Mouse (Mus musculus) forebrain, embryonic 10.5 days (tissue): ENCODE measurements around the gene Kif17. TPM values are rescaled to one million over a fixed set of nuclear protein-coding genes. Genes with fewer than 3 reads are reported as not detected.

Experiments used
- DNase-seq: peaks from one replicate; pipeline ENCODE4 v3.0.0-alpha.2; 2017; ENCODE audit warnings: low spot score; ENCODE audit errors: extremely low spot score
- H3K27ac ChIP-seq: fragments of 300-500 bp; sonication (generic); 2 replicates; pipeline ENCODE4 v1.5.1; 2016; ENCODE audit warnings: mild to moderate bottlenecking
- H3K27me3 ChIP-seq: fragments of 300-500 bp; sonication (generic); 2 replicates; pipeline ENCODE4 v1.6.1; 2016; ENCODE audit warnings: mild to moderate bottlenecking; ENCODE audit not compliant: poor library complexity, severe bottlenecking
- H3K36me3 ChIP-seq: fragments of 300-500 bp; sonication (generic); replicated peaks from 2 replicates; pipeline ENCODE4 v1.6.1; 2016; ENCODE audit warnings: mild to moderate bottlenecking, moderate library complexity
- H3K4me1 ChIP-seq: fragments of 300-500 bp; sonication (generic); 2 replicates; pipeline ENCODE4 v1.6.1; 2016
- H3K4me3 ChIP-seq: fragments of 300-500 bp; sonication (generic); 2 replicates; pipeline ENCODE4 v1.5.1; 2016; ENCODE audit warnings: mild to moderate bottlenecking, moderate library complexity
- H3K9me3 ChIP-seq: fragments of 300-500 bp; sonication (generic); 2 replicates; pipeline ENCODE4 v1.6.1; 2016; ENCODE audit warnings: mild to moderate bottlenecking, moderate library complexity
- whole genome bisulfite sequencing: fragments of 180-500 bp; shearing (Covaris S2); methylation state at CpG from one replicate; pipeline ENCODE4 v1.1.7; 2016; 5-methylcytosine and 5-hydroxymethylcytosine counted together
- polyA plus RNA-seq: library from polyadenylated mRNA; unstranded; fragments of >200 nt; fragmentation: Nextera tagmentation; extraction: Ambion mirVana; gene quantifications from 2 replicates; pipeline ENCODE4 v1.2.1, GENCODE M21; 2016

The Kif17 gene
- polyA plus RNA-seq, 1 experiment from 2014 or later, result 0.25 TPM

GRCm38 (mm10) chr4:138307739-138308138 lies 57.5 kb downstream of the Kif17 start:
- Histone ChIP-seq H3K4me1 (peaks cover 27% of the 10 kb centered on the region), H3K27ac (no peak overlapping the region), H3K9me3 (no peaks in the 10 kb centered on the region), H3K27me3 (no peaks in the 10 kb centered on the region), H3K4me3 (no peak overlapping the region), H3K36me3 (peaks cover 65% of the 10 kb centered on the region)
- DNase-seq, result no peak
- WGBS, result 94% methylated on average over 12 of the region's 12 CpGs

DNA sequence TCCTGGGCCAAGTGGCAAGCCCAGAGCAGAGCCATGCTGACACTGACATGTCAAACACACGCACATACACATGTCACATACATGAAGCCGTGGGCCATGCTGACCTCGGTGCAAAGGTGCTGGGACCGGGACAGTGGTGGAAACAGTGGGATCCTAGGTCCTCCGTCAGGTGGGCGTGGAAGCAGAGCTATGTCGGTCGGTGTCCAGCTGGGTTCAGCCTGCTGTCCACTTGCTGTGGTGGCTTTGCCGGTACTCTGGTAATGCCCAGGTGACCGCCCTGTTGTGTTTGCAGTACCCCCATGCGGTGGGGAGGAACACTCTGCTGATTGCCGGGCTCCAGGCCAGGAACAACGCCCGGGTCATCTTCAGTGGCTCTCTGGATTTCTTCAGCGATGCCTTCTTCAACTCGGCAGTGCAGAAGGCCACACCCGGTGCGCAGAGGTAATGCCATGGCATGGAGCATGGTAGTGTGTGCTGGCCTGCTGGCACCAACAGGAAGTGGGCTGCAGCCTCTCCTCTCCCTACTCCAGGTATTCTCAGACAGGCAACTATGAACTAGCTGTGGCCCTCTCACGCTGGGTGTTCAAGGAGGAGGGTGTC lies 60.2 kb downstream of the Kif17 start:
- Histone ChIP-seq H3K9me3 (no peaks in the 10 kb centered on the region), H3K27me3 (no peaks in the 10 kb centered on the region), H3K4me1 (peaks cover 10% of the 10 kb centered on the region), H3K36me3 (peaks cover 91% of the 10 kb centered on the region), H3K27ac (no peak overlapping the region), H3K4me3 (no peak overlapping the region)
- no peak for DNase-seq
- WGBS, result 96% methylated on average over 19 of the region's 19 CpGs

- Histone ChIP-seq H3K9me3 (no peaks in the 10 kb centered on the region), H3K4me3 (no peak overlapping the region), H3K27ac (no peak overlapping the region), H3K27me3 (no peaks in the 10 kb centered on the region), H3K36me3 (peaks cover 100% of the 10 kb centered on the region), H3K4me1 (0 out of 2 replicates have a peak, but pooled peaks cover under 1% of the 10 kb centered on the region)
- DNase-seq, result no peak
- 68% methylated on average over 8 of the region's 8 CpGs for WGBS
These were observed 61.4 kb downstream of the Kif17 start for GRCm38 (mm10) chr4:138311595-138311994.

DNA sequence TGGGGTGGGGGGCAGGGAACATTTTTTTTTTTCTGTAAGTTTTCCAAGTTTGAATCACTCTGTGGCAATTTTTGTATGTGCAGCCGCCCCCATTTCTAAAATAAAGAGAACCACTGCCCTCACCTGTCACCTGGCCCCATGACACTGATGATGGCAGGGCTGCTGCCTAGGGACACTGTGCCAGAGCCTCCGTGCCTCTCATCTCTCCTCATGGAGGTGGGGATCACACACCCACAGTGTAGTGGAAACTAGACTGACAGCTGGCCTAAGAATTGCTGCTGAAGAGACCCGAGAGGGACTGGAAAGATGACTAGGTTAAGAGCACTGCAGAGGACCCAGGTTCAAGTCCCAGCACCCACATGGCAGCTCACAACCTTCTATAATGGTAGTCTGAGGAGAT lies 61.9 kb downstream of the Kif17 start:
- H3K4me3 ChIP-seq, result no peak overlapping the region
- no peak overlapping the region for H3K27ac ChIP-seq
- no peaks in the 10 kb centered on the region for H3K9me3 ChIP-seq
- DNase-seq, result no peak
- H3K27me3 ChIP-seq, result no peaks in the 10 kb centered on the region
- peaks cover 100% of the 10 kb centered on the region for H3K36me3 ChIP-seq
- WGBS, result 92% methylated on average over 3 of the region's 3 CpGs
- no peaks in the 10 kb centered on the region for H3K4me1 ChIP-seq

DNA sequence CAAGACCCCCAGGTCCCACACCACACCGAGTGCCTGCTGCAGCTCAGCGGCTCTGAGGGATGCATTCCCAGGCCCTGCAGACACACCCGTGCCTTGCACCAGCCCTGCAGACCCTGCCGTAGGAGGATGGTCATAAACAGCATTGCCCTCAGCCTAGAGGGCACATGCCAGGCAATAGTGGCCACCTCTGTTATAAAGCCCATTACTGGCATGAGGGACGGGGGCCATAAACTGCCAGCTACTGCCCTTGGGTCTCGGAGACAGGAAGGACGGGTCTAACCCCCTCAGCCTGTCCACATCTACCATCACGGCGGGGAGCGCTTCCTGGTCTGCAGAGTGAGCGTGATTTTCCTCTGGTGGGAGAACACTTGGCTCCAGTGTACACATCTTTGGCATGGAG lies 62.8 kb downstream of the Kif17 start:
- DNase-seq, result no peak
- Histone ChIP-seq H3K9me3 (no peaks in the 10 kb centered on the region), H3K36me3 (peaks cover 92% of the 10 kb centered on the region), H3K4me3 (no peak overlapping the region), H3K27me3 (no peaks in the 10 kb centered on the region), H3K27ac (no peak overlapping the region), H3K4me1 (no peaks in the 10 kb centered on the region)
- 92% methylated on average over 11 of the region's 11 CpGs for WGBS

GRCm38 (mm10) chr4:138313795-138314194 lies 63.6 kb downstream of the Kif17 start:
- Histone ChIP-seq H3K36me3 (peaks cover 84% of the 10 kb centered on the region), H3K4me3 (no peak overlapping the region), H3K27ac (no peak overlapping the region), H3K4me1 (no peaks in the 10 kb centered on the region), H3K27me3 (no peaks in the 10 kb centered on the region), H3K9me3 (no peaks in the 10 kb centered on the region)
- DNase-seq, result no peak
- 91% methylated on average over 4 of the region's 4 CpGs for WGBS

- 0 out of 2 replicates have a peak, but pooled peaks cover 3% of the 10 kb centered on the region for H3K4me1 ChIP-seq
- no peak overlapping the region for H3K4me3 ChIP-seq
- H3K27ac ChIP-seq, result no peak overlapping the region
- WGBS, result 70% methylated on average over 9 of the region's 9 CpGs
- H3K36me3 ChIP-seq, result peaks cover 69% of the 10 kb centered on the region
- no peak for DNase-seq
- H3K9me3 ChIP-seq, result no peaks in the 10 kb centered on the region
- H3K27me3 ChIP-seq, result no peaks in the 10 kb centered on the region
These were observed 65.5 kb downstream of the Kif17 start for GRCm38 (mm10) chr4:138315781-138316180.

DNA sequence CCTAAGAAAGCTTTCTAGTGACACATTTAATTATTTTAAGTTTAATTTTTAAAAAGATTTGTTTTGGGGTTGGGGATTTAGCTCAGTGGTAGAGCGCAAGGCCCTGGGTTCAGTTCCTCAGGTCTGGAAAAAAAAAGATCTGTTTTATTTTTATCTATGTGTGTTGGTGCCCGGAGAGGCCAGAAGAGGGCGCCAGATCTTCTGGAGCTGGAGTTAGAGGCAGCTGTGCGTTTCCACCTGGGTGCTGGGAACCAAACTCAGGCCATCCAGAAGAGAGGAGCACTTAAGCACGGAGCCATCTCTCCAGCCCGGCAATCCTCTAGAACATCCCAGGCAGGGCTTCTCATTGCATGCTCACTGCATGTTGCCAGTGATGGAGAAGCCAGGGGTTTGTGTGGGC lies 66.1 kb downstream of the Kif17 start:
- no peak for DNase-seq
- Histone ChIP-seq H3K27me3 (no peaks in the 10 kb centered on the region), H3K9me3 (no peaks in the 10 kb centered on the region), H3K4me3 (no peak overlapping the region), H3K27ac (no peak overlapping the region), H3K4me1 (peaks cover 7% of the 10 kb centered on the region), H3K36me3 (peaks cover 63% of the 10 kb centered on the region)
- 85% methylated on average over 6 of the region's 6 CpGs for WGBS

DNA sequence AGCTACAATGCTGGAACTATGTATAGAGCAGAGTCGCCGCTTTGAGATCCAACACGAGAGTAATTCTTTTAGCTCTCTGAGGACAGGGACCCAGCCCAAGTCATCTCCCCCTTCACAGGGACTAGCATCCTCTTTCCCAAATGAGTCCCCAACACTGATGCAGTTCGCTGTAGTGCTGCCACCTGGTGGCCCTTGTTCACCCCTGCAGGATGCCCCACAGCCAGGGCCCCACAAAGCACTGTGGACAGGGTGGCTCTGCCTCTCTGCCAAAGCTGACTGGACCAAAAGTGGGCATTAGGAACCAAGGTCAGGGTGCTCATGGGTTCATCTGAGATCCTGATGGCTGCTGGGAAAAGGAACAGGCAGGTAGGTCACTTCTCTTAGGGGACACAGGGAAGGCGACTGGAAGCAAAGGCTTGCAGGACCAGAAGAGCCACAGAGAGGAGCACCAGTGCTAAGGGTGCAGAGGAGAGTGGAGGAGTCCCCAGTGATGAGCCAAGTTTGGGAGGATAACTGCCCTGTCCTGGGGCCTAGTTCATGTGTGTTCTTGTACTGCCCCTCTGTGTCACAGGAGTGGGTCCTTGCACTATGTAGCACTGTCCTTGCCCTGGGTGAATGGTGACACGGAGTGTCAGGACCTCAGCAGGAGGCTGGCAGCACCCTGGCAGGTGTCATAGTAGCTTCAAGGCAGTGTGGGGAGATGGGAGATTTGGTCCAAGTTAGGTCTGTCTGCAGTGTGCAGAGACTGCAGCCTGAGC lies 68.5 kb downstream of the Kif17 start:
- Histone ChIP-seq H3K4me1 (peaks cover 30% of the 10 kb centered on the region), H3K4me3 (no peak overlapping the region), H3K9me3 (no peaks in the 10 kb centered on the region), H3K27ac (no peak overlapping the region), H3K27me3 (no peaks in the 10 kb centered on the region), H3K36me3 (peaks cover 39% of the 10 kb centered on the region)
- WGBS, result 57% methylated on average over 6 of the region's 6 CpGs
- DNase-seq, result peak; percentile 62

DNA sequence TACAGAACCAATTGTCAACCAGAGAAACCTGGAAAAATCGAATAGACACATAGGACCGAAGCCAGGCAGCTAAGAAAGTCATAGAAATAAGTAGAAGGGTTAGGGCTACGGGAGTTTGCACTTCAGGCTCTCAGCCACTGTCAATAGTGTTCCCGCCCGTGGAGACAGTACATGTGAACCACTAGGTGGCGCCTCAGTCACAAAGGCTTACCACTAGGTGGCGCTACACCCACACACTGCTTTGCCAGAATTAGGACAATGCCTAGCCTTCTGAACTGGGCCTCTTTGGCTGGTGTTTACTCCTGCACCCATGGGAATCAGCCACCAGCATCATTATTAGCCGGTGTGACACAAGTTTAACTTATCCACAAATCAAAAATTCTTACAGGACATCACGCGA lies 69.3 kb downstream of the Kif17 start:
- DNase-seq, result peak; percentile 82
- no peak overlapping the region for H3K27ac ChIP-seq
- H3K36me3 ChIP-seq, result peaks cover 31% of the 10 kb centered on the region
- no peaks in the 10 kb centered on the region for H3K27me3 ChIP-seq
- no peaks in the 10 kb centered on the region for H3K9me3 ChIP-seq
- peaks cover 38% of the 10 kb centered on the region for H3K4me1 ChIP-seq
- no peak overlapping the region for H3K4me3 ChIP-seq
- 29% methylated on average over 10 of the region's 10 CpGs for WGBS

GRCm38 (mm10) chr4:138320711-138321110 lies 70.5 kb downstream of the Kif17 start:
- H3K36me3 ChIP-seq, result peaks cover 19% of the 10 kb centered on the region
- H3K27me3 ChIP-seq, result no peaks in the 10 kb centered on the region
- no peaks in the 10 kb centered on the region for H3K9me3 ChIP-seq
- no peak overlapping the region; the same call in 1 of the 2 replicates for H3K27ac ChIP-seq
- DNase-seq, result no peak
- peaks cover 47% of the 10 kb centered on the region for H3K4me1 ChIP-seq
- H3K4me3 ChIP-seq, result no peak overlapping the region
- 89% methylated on average over 11 of the region's 11 CpGs for WGBS

- Histone ChIP-seq H3K27ac (peak overlapping the region; percentile 58; the same call in 1 of the 2 replicates), H3K27me3 (no peaks in the 10 kb centered on the region), H3K36me3 (peaks cover 11% of the 10 kb centered on the region), H3K4me3 (no peak overlapping the region), H3K9me3 (no peaks in the 10 kb centered on the region), H3K4me1 (peaks cover 54% of the 10 kb centered on the region)
- DNase-seq, result no peak
- 85% methylated on average over 7 of the region's 7 CpGs for WGBS
These were observed 71.3 kb downstream of the Kif17 start for GRCm38 (mm10) chr4:138321488-138321887.

GRCm38 (mm10) chr4:138322692-138323091 lies 72.5 kb downstream of the Kif17 start:
- DNase-seq, result no peak
- Histone ChIP-seq H3K36me3 (peaks cover 4% of the 10 kb centered on the region; the same call in 1 of the 2 replicates), H3K4me1 (peaks cover 54% of the 10 kb centered on the region), H3K27ac (0 out of 2 replicates have a peak overlapping the region, but pooled peaks have one; percentile 33), H3K27me3 (no peaks in the 10 kb centered on the region), H3K9me3 (no peaks in the 10 kb centered on the region), H3K4me3 (no peak overlapping the region)
- WGBS, result 58% methylated on average over 4 of the region's 4 CpGs
